Mouse (Mus musculus) limb, embryonic 13.5 days (tissue): ENCODE measurements at regions not wholly inside any gene's neighbourhood (a gene's known extent, or its start where the extent isn't known, plus 50 kb on each side); places are given as distances from the start of the nearest gene placed in this dataset.
A peak's percentile ranks its signal among the peaks of the same experiment; 100 is the strongest.

ENCODE experiments used
- ATAC-seq: fragments of 200-750 bp; cut with Nextera tagmentation; 2 replicates; pipeline ENCODE4 v1.8.0; 2017; ENCODE audit warnings: low read depth, moderate number of reproducible peaks, moderate TSS enrichment; ENCODE audit not compliant: low FRiP score
- H3K27ac ChIP-seq: fragments of 300-500 bp; sonication (generic); 2 replicates; pipeline ENCODE4 v1.5.1; 2015; ENCODE audit warnings: inconsistent platforms, mild to moderate bottlenecking, moderate library complexity
- H3K27me3 ChIP-seq: fragments of 300-500 bp; sonication (generic); 2 replicates; pipeline ENCODE4 v1.6.1; 2015; ENCODE audit warnings: mild to moderate bottlenecking, inconsistent platforms
- H3K36me3 ChIP-seq: fragments of 300-500 bp; sonication (generic); 2 replicates; pipeline ENCODE4 v1.6.1; 2015; ENCODE audit warnings: inconsistent platforms, mild to moderate bottlenecking, moderate library complexity
- H3K4me1 ChIP-seq: fragments of 300-500 bp; sonication (generic); 2 replicates; pipeline ENCODE4 v1.6.1; 2015; ENCODE audit warnings: inconsistent platforms
- H3K4me2 ChIP-seq: fragments of 300-500 bp; sonication (generic); replicated peaks from 2 replicates; pipeline ENCODE4 v1.6.1; 2015; ENCODE audit warnings: inconsistent platforms, mild to moderate bottlenecking, moderate library complexity
- H3K4me3 ChIP-seq: fragments of 300-500 bp; sonication (generic); 2 replicates; pipeline ENCODE4 v1.5.1; 2015; ENCODE audit warnings: moderate library complexity, mild to moderate bottlenecking, inconsistent platforms
- H3K9ac ChIP-seq: fragments of 300-500 bp; sonication (generic); 2 replicates; pipeline ENCODE4 v1.6.1; 2015; ENCODE audit warnings: mild to moderate bottlenecking, inconsistent platforms
- H3K9me3 ChIP-seq: fragments of 300-500 bp; sonication (generic); 2 replicates; pipeline ENCODE4 v1.6.1; 2016; ENCODE audit warnings: inconsistent platforms
- WGBS: fragments of 180-500 bp; shearing (Covaris S2); methylation state at CpG from one replicate; pipeline ENCODE4 v1.1.7; 2015; 5-methylcytosine and 5-hydroxymethylcytosine counted together

DNA sequence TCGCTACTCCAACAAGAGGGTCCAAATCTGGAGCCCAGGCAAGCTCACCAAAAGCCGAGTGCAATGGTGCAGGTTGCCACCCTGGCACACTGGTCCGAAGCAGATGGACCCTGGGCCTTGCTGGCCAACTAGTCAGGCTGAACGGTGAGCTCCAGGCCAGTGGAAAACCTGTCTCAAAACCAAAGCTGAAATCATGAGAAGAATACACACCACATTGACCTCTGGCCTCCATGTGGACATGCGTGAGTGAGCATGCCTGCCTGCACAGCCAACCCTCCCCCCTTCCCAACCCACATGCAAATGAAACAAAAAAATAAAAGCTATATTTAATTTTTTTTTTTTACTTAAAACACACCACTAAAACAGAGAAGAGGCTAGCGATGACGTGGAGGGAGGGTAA, 80.8 kb downstream of the Tex35 start:
- no peaks in the 10 kb centered on the region for H3K36me3 ChIP-seq
- H3K4me2 ChIP-seq = no peak overlapping the region
- 95% methylated on average over 7 of the region's 7 CpGs for WGBS
- ATAC-seq = no peak
- no peak overlapping the region for H3K4me3 ChIP-seq
- H3K9ac ChIP-seq = no peak overlapping the region
- H3K9me3 ChIP-seq = no peaks in the 10 kb centered on the region
- no peak overlapping the region for H3K27ac ChIP-seq
- no peaks in the 10 kb centered on the region for H3K4me1 ChIP-seq
- H3K27me3 ChIP-seq = no peaks in the 10 kb centered on the region

DNA sequence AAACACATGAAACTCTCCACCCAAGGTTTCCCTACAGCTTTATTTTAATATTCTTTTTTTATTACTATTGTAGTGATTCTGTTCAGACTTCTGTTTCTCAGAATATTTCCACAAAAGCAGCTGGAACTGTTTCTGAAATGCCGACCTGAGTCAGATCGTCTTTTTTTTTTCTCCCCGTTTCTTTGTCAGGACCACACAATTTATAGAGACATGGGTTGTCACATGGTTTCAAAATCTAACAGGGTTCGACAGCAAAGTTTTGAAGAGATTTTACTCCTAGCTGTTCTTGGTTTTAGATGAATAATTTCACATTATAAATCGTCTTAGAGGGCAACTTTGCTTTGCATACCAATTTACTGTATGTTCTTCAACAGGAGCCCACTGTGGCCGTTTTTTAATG, 84.0 kb upstream of the Ralgps2 start:
- no peaks in the 10 kb centered on the region for H3K36me3 ChIP-seq
- H3K4me2 ChIP-seq = no peak overlapping the region
- no peak for ATAC-seq
- H3K4me3 ChIP-seq = no peak overlapping the region
- no peaks in the 10 kb centered on the region for H3K27me3 ChIP-seq
- H3K9me3 ChIP-seq = no peaks in the 10 kb centered on the region
- H3K27ac ChIP-seq = no peak overlapping the region
- no peaks in the 10 kb centered on the region for H3K4me1 ChIP-seq
- 60% methylated on average over 6 of the region's 6 CpGs for WGBS
- H3K9ac ChIP-seq = no peak overlapping the region

DNA sequence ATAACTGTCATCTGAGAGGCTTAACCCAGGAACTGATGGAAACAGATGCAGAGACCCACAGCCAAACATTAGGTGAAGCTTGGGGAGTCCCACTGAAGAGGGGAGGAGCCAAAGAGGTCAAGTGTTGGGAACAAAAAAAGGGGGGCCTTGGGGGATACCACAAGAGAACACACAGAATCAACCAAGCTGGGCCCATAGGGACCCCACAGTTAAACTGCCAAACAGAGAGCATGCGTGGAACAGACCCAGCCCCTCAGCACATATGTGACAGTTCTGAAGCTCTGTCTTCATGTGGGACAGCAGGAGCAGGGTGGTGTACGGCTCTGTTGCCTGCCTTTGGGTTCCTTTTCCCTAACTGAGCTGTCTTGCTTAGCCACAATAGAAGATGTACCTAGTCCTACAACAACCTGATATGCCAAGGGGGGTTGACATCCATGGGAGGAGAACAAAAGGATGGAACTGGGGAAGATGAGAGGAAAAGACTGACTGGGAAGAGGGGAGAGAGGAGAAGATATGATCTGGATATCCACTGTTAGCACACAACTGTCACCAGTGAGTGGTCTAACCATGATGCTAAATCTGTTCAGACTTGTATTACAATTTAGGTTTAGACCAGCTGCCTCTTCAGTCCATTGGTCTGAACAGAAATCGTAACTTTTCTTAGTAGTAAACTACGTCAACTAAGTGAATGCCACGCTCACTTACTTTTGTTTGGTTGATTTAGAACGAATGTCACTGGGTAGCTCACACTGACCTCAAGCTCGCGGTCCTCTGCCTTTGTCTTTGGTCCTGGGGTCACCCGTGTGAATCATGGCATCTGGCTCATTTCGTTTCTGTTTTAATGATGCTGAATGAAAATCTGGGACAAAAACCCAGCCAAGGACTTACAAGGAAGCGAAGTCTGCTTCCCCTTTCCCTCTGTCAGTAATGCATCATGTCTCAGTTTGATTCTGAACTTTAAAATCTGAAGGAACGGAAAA, 83.3 kb upstream of the Ralgps2 start:
- H3K4me2 ChIP-seq = no peak overlapping the region
- H3K27ac ChIP-seq = no peak overlapping the region
- H3K4me1 ChIP-seq = no peaks in the 10 kb centered on the region; the same call in 1 of the 2 replicates
- no peak overlapping the region for H3K4me3 ChIP-seq
- no peaks in the 10 kb centered on the region for H3K36me3 ChIP-seq
- WGBS = 77% methylated on average over 12 of the region's 12 CpGs
- H3K27me3 ChIP-seq = no peaks in the 10 kb centered on the region
- ATAC-seq = no peak
- no peak overlapping the region for H3K9ac ChIP-seq
- H3K9me3 ChIP-seq = no peaks in the 10 kb centered on the region

DNA sequence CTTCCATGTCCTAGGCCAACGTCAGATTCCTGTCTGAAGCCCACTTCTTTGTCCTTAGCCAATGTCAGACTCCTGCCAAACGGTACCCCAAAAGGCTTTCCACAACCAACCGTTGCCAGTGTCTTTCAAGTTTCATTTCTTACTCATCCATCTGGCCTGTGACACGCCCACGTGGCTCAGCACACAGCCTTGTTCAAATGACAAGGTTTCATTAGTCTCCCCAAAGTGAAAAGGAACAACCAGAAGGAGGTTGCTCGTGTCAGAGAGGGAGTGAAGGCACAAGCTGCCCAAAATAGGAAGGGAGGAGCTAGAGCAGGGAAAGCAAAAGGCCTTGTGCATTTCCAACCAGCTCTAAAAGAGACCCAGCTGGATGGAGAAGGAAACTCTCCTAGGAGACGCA, 80.5 kb upstream of the Ralgps2 start:
- Histone ChIP-seq H3K27me3 (no peaks in the 10 kb centered on the region), H3K36me3 (no peaks in the 10 kb centered on the region), H3K4me2 (no peak overlapping the region)

DNA sequence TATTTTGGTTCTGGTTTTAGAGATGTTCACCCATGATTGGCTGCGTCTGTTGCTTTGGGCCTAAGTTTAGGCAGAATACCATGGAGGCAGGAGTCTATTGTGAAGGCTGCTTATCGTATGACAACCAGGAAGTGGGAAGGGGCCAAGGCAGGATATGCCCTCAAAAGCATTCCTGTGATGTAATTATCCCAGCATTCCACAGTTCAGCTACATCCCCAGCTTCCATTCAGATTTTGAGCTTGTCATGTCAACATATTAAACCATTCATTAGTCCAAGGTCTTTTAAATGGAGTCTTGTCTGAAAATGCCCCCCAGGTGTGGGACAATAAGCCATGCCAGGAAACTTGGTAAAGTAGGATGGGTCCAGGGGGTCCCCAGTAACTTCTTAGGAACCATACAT, 79.3 kb upstream of the Ralgps2 start:
- Histone ChIP-seq H3K4me1 (peaks cover 10% of the 10 kb centered on the region), H3K27ac (no peak overlapping the region), H3K4me3 (no peak overlapping the region), H3K9ac (no peak overlapping the region), H3K9me3 (no peaks in the 10 kb centered on the region), H3K27me3 (no peaks in the 10 kb centered on the region), H3K36me3 (no peaks in the 10 kb centered on the region), H3K4me2 (no peak overlapping the region)
- WGBS = 86% methylated on average over 2 of the region's 2 CpGs
- ATAC-seq = no peak

More for the DNA sequence above, 80.5 kb upstream of the Ralgps2 start:
- Histone ChIP-seq H3K9ac (no peak overlapping the region), H3K27ac (no peak overlapping the region), H3K9me3 (no peaks in the 10 kb centered on the region), H3K4me1 (peaks cover 7% of the 10 kb centered on the region), H3K4me3 (no peak overlapping the region)
- WGBS = 65% methylated on average over 7 of the region's 7 CpGs
- ATAC-seq = no peak

DNA sequence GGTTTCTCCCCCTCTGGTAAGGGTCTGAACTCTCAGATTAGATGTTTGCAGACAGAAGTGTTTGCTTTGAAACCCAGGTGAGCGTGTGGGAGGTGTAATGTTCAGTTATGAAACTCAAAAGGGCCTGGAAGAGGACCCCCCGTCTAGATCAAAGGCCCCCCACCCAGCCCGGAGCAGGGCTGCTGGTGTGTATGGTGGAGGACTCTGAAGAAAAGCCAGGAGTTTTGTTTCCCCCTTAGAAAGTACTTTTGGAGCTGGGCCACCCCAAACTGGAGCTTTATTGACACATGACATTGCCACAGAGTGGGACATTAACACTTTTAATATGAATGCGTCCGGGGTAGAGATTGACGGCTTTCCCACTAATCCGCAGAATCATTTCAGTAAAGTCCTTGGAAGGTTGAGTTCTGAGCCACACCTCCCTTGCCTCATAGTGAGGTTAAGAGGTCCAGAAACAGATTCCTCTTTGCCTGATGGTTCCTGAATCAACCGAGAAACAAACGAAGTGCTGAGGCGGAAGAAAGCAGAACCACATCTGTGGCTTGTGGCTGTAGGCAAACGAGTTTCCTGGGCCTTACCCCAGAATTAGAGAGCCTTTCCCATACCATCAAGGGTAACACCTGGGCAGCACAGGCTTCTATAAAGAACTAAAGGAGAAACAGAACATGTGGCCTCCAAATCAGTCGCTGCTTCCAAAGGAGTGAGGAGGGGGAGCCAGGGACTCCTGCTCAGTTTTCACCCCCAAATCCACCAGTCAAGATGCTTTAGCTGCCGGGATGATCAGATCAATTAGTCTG, 78.0 kb upstream of the Ralgps2 start:
- no peak overlapping the region; the same call in 1 of the 2 replicates for H3K27ac ChIP-seq
- H3K4me3 ChIP-seq = no peak overlapping the region
- WGBS = 42% methylated on average over 13 of the region's 13 CpGs
- no peaks in the 10 kb centered on the region for H3K36me3 ChIP-seq
- peaks cover 10% of the 10 kb centered on the region for H3K4me1 ChIP-seq
- ATAC-seq = peak; percentile 51; the same call in 1 of the 2 replicates
- H3K27me3 ChIP-seq = no peaks in the 10 kb centered on the region
- no peaks in the 10 kb centered on the region for H3K9me3 ChIP-seq
- H3K4me2 ChIP-seq = no peak overlapping the region
- H3K9ac ChIP-seq = no peak overlapping the region

DNA sequence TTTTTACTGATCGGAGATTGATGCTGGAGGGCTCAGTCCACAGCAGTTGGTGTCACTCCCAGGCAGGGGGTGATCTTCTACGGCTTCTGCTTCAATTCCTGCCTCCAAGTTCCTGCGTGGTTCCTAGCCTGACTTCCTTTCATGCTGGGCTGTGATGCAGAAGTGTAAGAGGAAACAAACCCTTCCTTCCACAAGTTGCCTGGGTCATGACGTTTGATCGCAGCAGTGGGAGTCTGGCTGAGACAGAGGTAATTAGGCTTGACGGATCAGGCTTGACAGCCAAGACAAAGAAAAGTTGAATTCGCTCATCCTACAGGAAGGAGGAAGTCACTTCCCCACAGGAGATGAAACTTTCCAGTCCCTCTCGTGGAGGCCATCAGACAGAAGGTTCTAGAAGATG, 77.2 kb upstream of the Ralgps2 start:
- ATAC-seq = no peak
- no peaks in the 10 kb centered on the region for H3K9me3 ChIP-seq

DNA sequence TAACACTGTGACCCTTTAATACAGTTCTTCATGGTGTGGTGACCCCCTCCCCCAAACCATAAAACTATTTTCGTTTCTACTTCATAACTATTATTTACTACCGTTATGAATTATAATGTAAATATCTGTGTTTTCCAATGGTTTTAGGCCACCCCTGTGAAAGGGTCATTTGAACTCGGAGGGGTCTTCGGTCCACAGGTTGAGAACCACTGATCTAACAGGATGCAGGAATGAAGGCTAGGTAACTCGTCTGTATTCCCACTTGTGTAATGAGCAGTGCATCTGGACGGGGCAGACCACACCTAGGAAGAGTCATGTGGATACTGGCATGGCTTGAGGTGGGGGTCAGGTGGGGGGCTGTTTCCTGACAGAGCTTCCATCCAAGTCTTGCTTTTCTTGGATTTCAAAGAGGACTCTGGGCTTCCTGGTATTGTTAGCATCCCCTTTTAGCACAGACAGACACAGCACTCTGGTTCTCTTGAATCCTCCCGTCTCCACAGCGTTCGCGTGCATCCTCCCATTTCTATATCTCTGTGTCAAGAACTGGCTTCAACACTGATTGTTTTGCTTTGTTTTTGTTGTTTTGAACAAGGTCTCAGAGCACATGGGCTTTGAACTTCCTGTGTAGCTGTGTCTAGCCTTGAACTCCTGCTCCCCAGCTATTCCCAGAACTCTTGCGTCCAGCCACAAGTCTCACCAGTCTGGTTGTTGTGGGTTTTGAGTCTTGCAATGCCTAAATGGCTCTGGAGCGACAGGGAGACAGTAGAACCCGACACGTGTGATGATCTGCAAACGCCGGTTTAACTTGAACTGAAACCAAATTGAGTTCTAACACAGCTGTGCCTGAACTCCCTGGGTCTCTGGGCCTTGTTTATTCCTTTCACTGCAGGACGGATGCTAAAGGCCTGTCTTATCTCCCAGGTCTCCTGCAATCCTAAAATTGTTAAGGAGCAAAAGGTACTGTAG, 75.4 kb upstream of the Ralgps2 start:
- Histone ChIP-seq H3K36me3 (no peaks in the 10 kb centered on the region), H3K27me3 (no peaks in the 10 kb centered on the region), H3K27ac (no peak overlapping the region), H3K4me3 (no peak overlapping the region), H3K4me2 (no peak overlapping the region), H3K9ac (no peak overlapping the region), H3K9me3 (no peaks in the 10 kb centered on the region), H3K4me1 (peaks cover 10% of the 10 kb centered on the region)
- WGBS = 83% methylated on average over 17 of the region's 17 CpGs
- ATAC-seq = no peak

More for the DNA sequence above, 77.2 kb upstream of the Ralgps2 start:
- H3K9ac ChIP-seq = no peak overlapping the region
- WGBS = 62% methylated on average over 8 of the region's 8 CpGs
- H3K36me3 ChIP-seq = no peaks in the 10 kb centered on the region
- H3K4me2 ChIP-seq = no peak overlapping the region
- no peak overlapping the region for H3K4me3 ChIP-seq
- peaks cover 10% of the 10 kb centered on the region for H3K4me1 ChIP-seq
- no peak overlapping the region for H3K27ac ChIP-seq
- H3K27me3 ChIP-seq = no peaks in the 10 kb centered on the region

DNA sequence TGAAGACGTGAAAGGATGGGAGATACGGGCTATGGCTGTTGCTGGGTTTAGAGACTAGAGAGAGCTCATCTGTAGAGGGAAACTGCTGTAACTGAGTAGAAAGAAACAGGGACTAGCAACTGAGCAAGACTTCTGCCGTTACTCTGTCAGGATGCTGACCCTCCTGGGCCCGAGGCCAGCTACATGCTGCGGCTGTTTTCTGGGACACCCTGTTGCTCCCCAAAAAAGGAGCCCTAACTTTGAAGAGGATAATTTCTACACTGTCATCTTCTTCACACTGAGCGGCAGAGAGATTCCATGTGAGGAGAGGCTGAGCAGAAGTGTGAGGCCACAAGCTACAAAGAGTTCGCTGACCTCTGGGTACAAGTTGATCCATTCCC, 74.2 kb upstream of the Ralgps2 start:
- H3K36me3 ChIP-seq = no peaks in the 10 kb centered on the region
- H3K27ac ChIP-seq = no peak overlapping the region
- H3K27me3 ChIP-seq = no peaks in the 10 kb centered on the region
- H3K4me2 ChIP-seq = no peak overlapping the region
- no peak overlapping the region for H3K9ac ChIP-seq
- 72% methylated on average over 7 of the region's 7 CpGs for WGBS
- ATAC-seq = no peak
- peaks cover 10% of the 10 kb centered on the region for H3K4me1 ChIP-seq
- no peaks in the 10 kb centered on the region for H3K9me3 ChIP-seq
- no peak overlapping the region for H3K4me3 ChIP-seq

DNA sequence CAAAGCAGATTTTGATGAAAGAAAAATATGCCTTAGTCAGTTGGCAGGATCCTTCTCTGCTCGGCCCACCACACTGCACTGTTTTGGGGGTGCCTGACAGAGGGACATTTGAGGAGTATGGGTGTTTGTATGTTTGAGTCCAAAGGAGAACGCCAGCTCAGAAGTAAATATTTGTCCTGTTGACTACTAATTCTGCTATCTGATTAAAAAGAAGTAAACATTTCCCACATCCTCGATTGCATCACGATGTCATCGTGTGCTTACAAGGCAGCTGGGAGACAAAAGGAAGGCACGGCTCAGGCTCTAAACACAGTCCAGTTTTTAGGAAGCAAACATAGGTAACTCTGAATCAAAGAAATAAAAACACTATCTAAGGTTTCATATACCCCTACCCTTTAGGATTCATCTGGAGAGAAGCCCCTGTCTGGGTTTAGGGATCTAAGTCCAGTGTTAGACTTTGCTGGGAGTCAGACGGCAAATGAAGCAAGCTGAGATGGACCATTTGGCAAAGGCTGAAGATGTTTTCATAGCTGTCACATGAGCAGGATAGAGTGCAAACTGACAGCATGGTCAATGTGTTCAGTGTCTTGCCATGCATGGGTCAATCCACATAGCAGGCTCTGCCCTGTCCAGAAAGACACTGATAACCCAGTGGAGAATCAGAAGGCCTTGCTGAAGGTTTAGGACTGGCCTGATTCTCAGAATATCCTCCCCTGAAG, 73.7 kb upstream of the Ralgps2 start:
- H3K4me2 ChIP-seq = no peak overlapping the region
- no peaks in the 10 kb centered on the region for H3K36me3 ChIP-seq
- no peak overlapping the region for H3K9ac ChIP-seq
- no peak overlapping the region for H3K4me3 ChIP-seq
- peaks cover 10% of the 10 kb centered on the region for H3K4me1 ChIP-seq
- WGBS = 74% methylated on average over 7 of the region's 7 CpGs
- no peaks in the 10 kb centered on the region for H3K9me3 ChIP-seq
- no peak overlapping the region for H3K27ac ChIP-seq
- H3K27me3 ChIP-seq = no peaks in the 10 kb centered on the region
- no peak for ATAC-seq

DNA sequence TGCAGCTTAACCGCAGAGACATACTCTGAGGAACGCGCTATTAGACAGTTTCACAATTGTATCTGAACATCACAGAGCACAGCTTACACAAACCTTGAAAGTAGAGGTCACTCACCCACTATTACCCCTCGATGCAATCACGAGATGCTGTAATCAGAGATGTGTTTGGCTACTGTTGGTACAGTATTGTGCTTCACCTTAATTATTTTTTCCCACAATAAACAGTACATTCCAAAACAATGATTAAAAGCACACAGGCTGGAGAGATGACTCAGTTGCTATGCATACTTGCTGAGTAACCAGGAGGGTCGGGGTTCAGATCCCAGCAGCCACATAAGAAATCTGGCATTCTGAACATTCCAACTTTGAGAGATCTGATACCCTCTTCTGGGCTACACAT, 71.8 kb upstream of the Ralgps2 start:
- H3K4me3 ChIP-seq = no peak overlapping the region
- no peak for ATAC-seq
- 92% methylated on average over 6 of the region's 6 CpGs for WGBS
- no peak overlapping the region for H3K4me2 ChIP-seq
- H3K36me3 ChIP-seq = no peaks in the 10 kb centered on the region
- no peak overlapping the region for H3K27ac ChIP-seq
- H3K9ac ChIP-seq = no peak overlapping the region
- no peaks in the 10 kb centered on the region for H3K27me3 ChIP-seq
- H3K9me3 ChIP-seq = no peaks in the 10 kb centered on the region
- 0 out of 2 replicates have a peak, but pooled peaks cover 4% of the 10 kb centered on the region for H3K4me1 ChIP-seq
